Mouse (Mus musculus) gonadal fat pad, adult 2 months (tissue): ENCODE measurements around the gene Cdc42. TPM values are rescaled to one million over a fixed set of nuclear protein-coding genes. Genes with fewer than 3 reads are reported as not detected.

Experiments used
- DNase-seq: peaks from one replicate; pipeline ENCODE4 v3.0.0-alpha.2; 2012; ENCODE audit warnings: low read depth
- polyA plus RNA-seq: library from polyadenylated mRNA; depleted of rRNA; stranded (reverse); fragments of >200 nt; gene quantifications from 2 replicates; pipeline ENCODE4 v1.2.3, GENCODE M21; 2012

Cdc42 gene
- polyA plus RNA-seq, 1 experiment: 148 TPM

DNA sequence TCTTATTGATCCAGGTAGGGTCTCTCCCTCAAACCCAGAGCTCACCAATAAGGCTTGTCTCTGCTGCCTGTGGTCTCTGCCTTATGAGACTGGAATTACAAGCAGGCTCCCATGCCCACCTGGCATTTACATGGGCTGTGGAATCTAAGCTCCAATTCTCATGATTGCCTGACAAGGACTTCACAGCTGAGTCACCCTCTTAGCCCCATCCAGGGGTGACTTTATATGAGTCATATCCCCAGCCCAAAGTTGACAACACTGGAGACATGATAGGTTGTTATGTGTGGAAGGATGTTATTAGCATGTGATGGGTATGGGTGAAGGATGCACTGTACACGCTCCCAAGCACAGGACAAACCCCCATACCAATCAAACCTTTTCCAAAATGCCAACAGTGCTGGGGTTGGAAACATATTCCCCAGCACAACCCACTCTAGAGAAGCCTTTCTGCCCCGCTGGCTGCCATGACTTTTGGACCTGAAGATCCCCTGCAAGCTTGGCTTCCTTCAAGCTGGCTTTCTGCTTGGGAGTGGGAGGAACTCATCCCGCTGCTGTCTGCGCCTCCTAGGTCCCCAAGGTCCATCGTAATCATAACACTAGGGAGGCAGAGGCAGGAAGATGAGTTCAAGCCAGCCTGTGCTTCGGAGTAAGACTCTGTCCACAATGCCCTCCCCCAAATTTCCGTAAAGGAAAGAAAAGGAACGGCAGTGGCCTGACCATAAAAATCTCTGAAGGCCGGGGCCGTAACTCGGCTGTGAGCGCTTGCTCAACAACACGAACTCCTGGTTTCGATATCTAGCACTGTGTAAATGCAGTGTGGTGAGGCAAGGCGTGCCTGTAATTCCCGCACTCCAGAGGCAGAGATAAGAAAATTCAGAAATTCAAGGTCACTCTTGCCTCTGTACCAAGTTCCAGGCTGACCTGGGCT, 14.3 kb upstream of the Cdc42 start:
- DNase-seq: no peak

DNA sequence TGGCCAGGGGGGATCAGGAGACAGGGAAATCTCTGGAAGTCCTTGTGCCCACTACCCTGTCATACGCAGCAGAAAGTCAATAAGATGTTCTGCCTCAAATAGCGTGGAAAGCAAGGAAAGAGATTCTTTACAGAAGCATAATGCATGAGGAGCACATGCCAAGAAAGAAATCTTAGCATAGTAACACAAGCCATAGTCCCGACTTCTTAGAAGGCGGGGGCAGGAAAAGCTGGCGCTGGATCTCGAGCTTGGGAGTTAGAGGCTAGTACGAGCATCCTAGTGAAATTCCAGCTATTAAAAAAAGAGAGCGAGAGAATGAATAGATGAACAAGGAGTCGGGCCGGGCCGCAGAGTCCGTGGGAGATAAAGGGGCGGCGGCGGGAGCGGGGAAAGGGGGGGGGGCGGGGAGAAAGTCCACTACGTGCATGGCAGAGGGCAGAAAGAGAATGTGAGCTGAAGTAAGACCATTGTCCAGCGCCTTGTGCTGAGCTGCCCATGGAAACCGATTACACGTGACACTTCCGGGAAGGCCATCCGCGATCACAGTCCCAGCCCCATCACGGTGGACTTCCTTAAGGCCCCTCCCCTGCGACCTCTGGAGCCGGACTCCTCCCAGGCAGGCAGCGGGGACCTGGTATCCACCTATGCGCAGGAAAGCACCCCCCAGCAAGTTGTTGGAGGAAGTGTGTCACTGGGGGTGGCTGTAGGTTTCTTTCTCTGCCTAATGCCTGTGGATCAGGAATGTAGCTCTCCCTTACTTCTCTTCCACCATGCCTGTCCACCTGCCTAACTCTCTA, 12.6 kb upstream of the Cdc42 start:
- no peak for DNase-seq

- DNase-seq: no peak
Measured at GRCm38 (mm10) chr4:137368198-137368597, 10.7 kb upstream of the Cdc42 start.

- no peak for DNase-seq
Measured at GRCm38 (mm10) chr4:137367275-137368088, 10.0 kb upstream of the Cdc42 start.

DNA sequence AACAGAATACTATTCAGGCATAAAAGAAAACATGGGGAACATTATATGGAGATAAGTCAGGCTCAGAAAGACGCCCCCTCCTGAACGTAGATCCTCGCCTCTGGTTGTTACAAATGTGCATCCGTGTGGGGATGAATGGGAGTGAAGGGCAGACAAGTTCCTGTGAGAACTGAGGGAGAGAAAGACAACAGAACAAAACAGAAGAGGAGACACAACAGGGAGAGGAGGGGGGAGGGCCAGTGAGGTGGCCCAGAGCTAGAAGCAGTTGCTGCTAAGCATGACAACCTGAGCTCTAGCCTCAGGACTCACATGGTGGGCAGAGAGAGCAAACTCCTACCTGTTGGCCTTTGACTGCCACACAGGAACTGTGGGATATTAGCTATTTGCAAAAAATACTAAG, 8.6 kb upstream of the Cdc42 start:
- DNase-seq: no peak

GRCm38 (mm10) chr4:137365356-137366062, 8.0 kb upstream of the Cdc42 start:
- DNase-seq: no peak

GRCm38 (mm10) chr4:137364826-137365225, 7.3 kb upstream of the Cdc42 start:
- no peak for DNase-seq

- no peak for DNase-seq
Measured at GRCm38 (mm10) chr4:137360996-137361395, 3.5 kb upstream of the Cdc42 start.

- DNase-seq: no peak
Measured at GRCm38 (mm10) chr4:137358291-137359002, 927 bp upstream of the Cdc42 start.

DNA sequence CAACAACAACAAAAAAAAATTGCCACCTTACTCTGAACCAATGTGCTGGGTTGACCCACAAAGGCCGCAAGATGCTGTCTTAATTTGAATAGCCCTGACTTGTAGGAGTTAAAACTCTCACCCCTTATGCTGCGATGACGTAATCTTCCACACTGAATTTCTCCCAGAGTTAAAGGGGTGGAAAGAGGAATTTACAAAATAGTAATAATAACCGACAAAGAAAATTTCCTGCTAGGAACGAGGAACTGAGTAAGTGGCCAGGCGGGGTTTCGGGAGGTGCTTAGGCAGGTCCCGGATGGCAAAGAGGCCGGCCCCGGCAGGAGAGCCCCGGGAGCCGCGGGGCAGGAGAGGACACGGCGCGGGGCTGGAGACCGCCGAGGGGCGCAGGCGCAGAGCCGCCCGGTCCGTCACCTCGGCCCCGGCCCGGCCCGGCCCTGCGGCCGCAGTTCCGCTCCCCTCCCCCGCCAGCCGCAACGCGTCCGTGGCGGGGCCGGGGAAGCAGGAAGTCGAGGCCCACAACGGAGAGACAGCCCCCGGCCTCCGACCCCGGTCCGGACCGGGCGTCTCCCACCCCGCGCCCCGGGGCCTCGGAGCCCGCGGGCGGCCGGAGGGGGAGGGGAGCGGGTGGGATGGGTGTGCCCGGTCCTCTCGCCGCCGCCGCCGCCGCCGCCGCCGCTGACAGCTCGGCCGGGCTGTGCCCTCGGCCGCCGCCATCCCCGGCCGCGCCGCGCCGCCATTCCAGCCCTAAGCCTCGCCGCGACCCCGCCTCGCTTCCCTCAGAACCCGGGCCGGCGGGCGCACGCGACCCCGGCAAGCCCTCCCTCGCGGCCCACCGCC, 628 bp downstream of the Cdc42 start:
- no peak for DNase-seq

DNA sequence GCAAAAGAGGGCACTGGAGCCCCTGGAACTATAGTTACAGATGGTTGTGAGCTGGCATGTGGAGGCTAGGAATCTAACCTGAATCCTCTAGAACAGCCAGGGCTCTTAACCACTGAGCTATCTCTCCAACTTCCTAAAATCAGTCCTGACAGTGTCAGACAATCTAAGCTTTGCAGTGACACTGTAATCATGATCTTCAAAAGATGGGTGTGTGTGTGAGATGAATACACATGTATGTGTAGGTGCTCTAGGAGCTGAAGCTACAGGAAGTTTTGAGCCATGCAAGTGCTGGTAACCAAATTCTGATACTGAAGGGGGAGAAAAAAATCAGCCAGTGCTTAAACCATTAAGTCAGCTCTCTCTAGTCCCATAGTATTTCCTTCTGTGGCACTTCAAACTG, 6.9 kb downstream of the Cdc42 start:
- DNase-seq: no peak

- DNase-seq: no peak
Measured at GRCm38 (mm10) chr4:137345790-137346189, 11.7 kb downstream of the Cdc42 start.

DNA sequence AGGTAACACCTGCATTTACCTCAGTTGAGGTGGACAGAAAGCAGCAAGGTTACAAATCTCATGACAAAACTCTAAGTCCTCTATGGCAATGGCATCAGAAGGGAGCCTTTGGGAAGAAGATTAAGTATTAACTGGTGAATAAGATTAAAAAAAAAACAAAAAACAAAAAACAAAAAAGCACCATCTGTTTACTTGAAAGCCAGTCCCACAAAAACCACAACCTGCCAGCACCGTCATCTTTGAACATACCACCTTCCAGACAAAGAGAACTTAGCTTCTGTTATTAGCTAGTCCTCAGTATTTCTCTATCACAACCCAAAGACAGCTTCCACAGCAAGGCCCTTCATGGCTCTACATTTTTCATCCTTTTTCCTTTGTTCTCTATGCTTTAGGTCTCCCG, 12.4 kb downstream of the Cdc42 start:
- no peak for DNase-seq

- no peak for DNase-seq
Measured at GRCm38 (mm10) chr4:137342816-137343215, 14.7 kb downstream of the Cdc42 start.

- DNase-seq: no peak
Measured at GRCm38 (mm10) chr4:137339415-137339814, 18.1 kb downstream of the Cdc42 start.

GRCm38 (mm10) chr4:137336468-137336867, 21.1 kb downstream of the Cdc42 start:
- no peak for DNase-seq

GRCm38 (mm10) chr4:137332051-137332450, 25.5 kb downstream of the Cdc42 start:
- no peak for DNase-seq

DNA sequence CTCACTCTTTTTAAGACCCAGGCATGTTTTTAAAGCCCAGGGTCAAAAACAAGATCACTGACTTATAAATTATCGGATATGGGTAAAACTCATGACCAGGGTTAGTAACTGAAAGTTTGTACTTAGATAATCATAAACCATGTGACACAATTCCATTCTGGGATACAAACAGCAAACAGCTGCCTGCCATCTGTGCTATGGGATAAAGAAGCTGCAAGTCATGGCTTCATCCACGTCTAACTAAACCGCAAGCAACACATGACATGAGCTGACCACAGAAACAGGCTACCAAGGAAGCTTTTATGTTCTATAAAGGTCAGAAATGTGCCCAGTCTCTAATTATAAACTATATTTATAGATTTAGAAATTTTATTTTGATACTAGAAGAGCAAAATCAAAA, 31.0 kb downstream of the Cdc42 start:
- DNase-seq: no peak

GRCm38 (mm10) chr4:137324926-137325325, 32.6 kb downstream of the Cdc42 start:
- no peak for DNase-seq
